Mouse (Mus musculus): Measurements from ENCODE around the gene Hyal1. TPM values are rescaled to one million over a fixed set of nuclear protein-coding genes. Genes with fewer than 3 reads are reported as not detected.
"Not testable (repeated sequence)": the region's sequence is repeated elsewhere in the genome, so short reads cannot be mapped to it uniquely, and the experiment has no call there.

Gene Hyal1
- polyA plus RNA-seq, 1 experiment from 2014 or later = 4.2 TPM

- Histone ChIP-seq H3K27me3 (replicated peaks; ENCODE audit: control insufficient read depth, insufficient read depth, low read length) (no peaks in the 10 kb centered on the region), H3K4me2 (peak overlapping the region; percentile 78), H3K9ac (ENCODE audit: low read depth, low read length) (peak overlapping the region; percentile 84; the same call in 1 of the 2 replicates), H3K36me3 (ENCODE audit: control insufficient read depth, insufficient read depth, low read length) (peaks cover 25% of the 10 kb centered on the region), H3K9me3 (ENCODE audit: control insufficient read depth, low read length) (no peaks in the 10 kb centered on the region), H3K4me3 (ENCODE audit: low read depth, low read length) (peak overlapping the region; percentile 80), H3K4me1 (replicated peaks; ENCODE audit: control insufficient read depth, insufficient read depth, low read length) (peaks cover 52% of the 10 kb centered on the region), H3K27ac (ENCODE audit: low read depth, low read length) (peak overlapping the region; percentile 52)
- DNase-seq (ENCODE audit: low spot score) (no peak), ATAC-seq (replicated peaks; ENCODE audit: low FRiP score) (no peak; the same call in 1 of the 2 replicates)
- 85% methylated on average over 22 of the region's 22 CpGs for WGBS
Measured at GRCm38 (mm10) chr9:107571534-107572326, 5.0 kb upstream of the Hyal1 start.

- no peaks in the 10 kb centered on the region for H3K9me3 ChIP-seq (ENCODE audit: control insufficient read depth, low read length)
- no peak for ATAC-seq (replicated peaks; ENCODE audit: low FRiP score)
- peak overlapping the region; percentile 80; the same call in 1 of the 2 replicates for H3K4me3 ChIP-seq (ENCODE audit: low read depth, low read length)
- H3K9ac ChIP-seq (ENCODE audit: low read depth, low read length) = no peak overlapping the region
- no peak for DNase-seq (ENCODE audit: low spot score)
- peak overlapping the region; percentile 78 for H3K4me2 ChIP-seq
- peaks cover 25% of the 10 kb centered on the region for H3K36me3 ChIP-seq (ENCODE audit: control insufficient read depth, insufficient read depth, low read length)
- WGBS = 95% methylated on average over 2 of the region's 2 CpGs
- H3K4me1 ChIP-seq (replicated peaks; ENCODE audit: control insufficient read depth, insufficient read depth, low read length) = peaks cover 53% of the 10 kb centered on the region
- H3K27me3 ChIP-seq (replicated peaks; ENCODE audit: control insufficient read depth, insufficient read depth, low read length) = no peaks in the 10 kb centered on the region
- H3K27ac ChIP-seq (ENCODE audit: low read depth, low read length) = peak overlapping the region; percentile 52
Measured at GRCm38 (mm10) chr9:107572327-107572662, 4.4 kb upstream of the Hyal1 start.

GRCm38 (mm10) chr9:107573774-107574173 is 3.0 kb upstream of the Hyal1 start:
- WGBS = 78% methylated on average over 6 of the region's 6 CpGs
- not testable (repeated sequence) for DNase-seq (ENCODE audit: low spot score); H3K4me3 ChIP-seq (ENCODE audit: low read depth, low read length); H3K9ac ChIP-seq (ENCODE audit: low read depth, low read length); H3K27ac ChIP-seq (ENCODE audit: low read depth, low read length); ATAC-seq (replicated peaks; ENCODE audit: low FRiP score); H3K27me3 ChIP-seq (replicated peaks; ENCODE audit: control insufficient read depth, insufficient read depth, low read length); H3K4me2 ChIP-seq; H3K9me3 ChIP-seq (ENCODE audit: control insufficient read depth, low read length)
- Histone ChIP-seq H3K36me3 (ENCODE audit: control insufficient read depth, insufficient read depth, low read length) (peaks cover 25% of the 10 kb centered on the region), H3K4me1 (replicated peaks; ENCODE audit: control insufficient read depth, insufficient read depth, low read length) (peaks cover 48% of the 10 kb centered on the region)

GRCm38 (mm10) chr9:107575579-107576356 is 959 bp upstream of the Hyal1 start:
- Histone ChIP-seq H3K27me3 (replicated peaks; ENCODE audit: control insufficient read depth, insufficient read depth, low read length) (no peaks in the 10 kb centered on the region), H3K4me2 (peak overlapping the region; percentile 88; the same call in 1 of the 2 replicates), H3K27ac (ENCODE audit: low read depth, low read length) (peak overlapping the region; percentile 74), H3K9me3 (ENCODE audit: control insufficient read depth, low read length) (no peaks in the 10 kb centered on the region), H3K9ac (ENCODE audit: low read depth, low read length) (no peak overlapping the region; the same call in 1 of the 2 replicates), H3K4me1 (replicated peaks; ENCODE audit: control insufficient read depth, insufficient read depth, low read length) (peaks cover 40% of the 10 kb centered on the region), H3K4me3 (ENCODE audit: low read depth, low read length) (no peak overlapping the region), H3K36me3 (ENCODE audit: control insufficient read depth, insufficient read depth, low read length) (peaks cover 25% of the 10 kb centered on the region)
- ATAC-seq (replicated peaks; ENCODE audit: low FRiP score) (no peak), DNase-seq (ENCODE audit: low spot score) (no peak)
- WGBS = 78% methylated on average over 14 of the region's 14 CpGs

GRCm38 (mm10) chr9:107577871-107578270 is 1.1 kb downstream of the Hyal1 start:
- H3K4me2 ChIP-seq = no peak overlapping the region
- H3K27ac ChIP-seq (ENCODE audit: low read depth, low read length) = no peak overlapping the region
- WGBS = 90% methylated on average over 10 of the region's 10 CpGs
- no peaks in the 10 kb centered on the region for H3K9me3 ChIP-seq (ENCODE audit: control insufficient read depth, low read length)
- ATAC-seq (replicated peaks; ENCODE audit: low FRiP score) (no peak), DNase-seq (ENCODE audit: low spot score) (no peak)
- H3K9ac ChIP-seq (ENCODE audit: low read depth, low read length) = no peak overlapping the region
- peaks cover 10% of the 10 kb centered on the region for H3K36me3 ChIP-seq (ENCODE audit: control insufficient read depth, insufficient read depth, low read length)
- H3K4me1 ChIP-seq (replicated peaks; ENCODE audit: control insufficient read depth, insufficient read depth, low read length) = peaks cover 31% of the 10 kb centered on the region
- H3K27me3 ChIP-seq (replicated peaks; ENCODE audit: control insufficient read depth, insufficient read depth, low read length) = no peaks in the 10 kb centered on the region
- H3K4me3 ChIP-seq (ENCODE audit: low read depth, low read length) = no peak overlapping the region

GRCm38 (mm10) chr9:107578587-107578986 is 1.9 kb downstream of the Hyal1 start, which contains the start of gene Naa80:
Gene Naa80, plus strand, starts transcription at chr9:107578887.
- ATAC-seq (replicated peaks; ENCODE audit: low FRiP score) (no peak), DNase-seq (ENCODE audit: low spot score) (no peak)
- Histone ChIP-seq H3K9ac (ENCODE audit: low read depth, low read length) (no peak within 1 kb of the TSS), H3K27me3 (replicated peaks; ENCODE audit: control insufficient read depth, insufficient read depth, low read length) (no peaks in the 10 kb centered on the region), H3K4me2 (no peak within 1 kb of the TSS), H3K9me3 (ENCODE audit: control insufficient read depth, low read length) (no peaks in the 10 kb centered on the region), H3K4me1 (replicated peaks; ENCODE audit: control insufficient read depth, insufficient read depth, low read length) (peaks cover 35% of the 10 kb centered on the region), H3K27ac (ENCODE audit: low read depth, low read length) (no peak within 1 kb of the TSS), H3K36me3 (ENCODE audit: control insufficient read depth, insufficient read depth, low read length) (peaks cover 8% of the 10 kb centered on the region), H3K4me3 (ENCODE audit: low read depth, low read length) (no peak within 1 kb of the TSS)
- WGBS = 83% methylated on average over 3 of the region's 3 CpGs

- H3K27ac ChIP-seq (ENCODE audit: low read depth, low read length) = no peak overlapping the region
- H3K36me3 ChIP-seq (ENCODE audit: control insufficient read depth, insufficient read depth, low read length) = peaks cover 7% of the 10 kb centered on the region; the same call in 1 of the 2 replicates
- no peak for ATAC-seq (replicated peaks; ENCODE audit: low FRiP score)
- DNase-seq (ENCODE audit: low spot score) = no peak
- no peaks in the 10 kb centered on the region for H3K27me3 ChIP-seq (replicated peaks; ENCODE audit: control insufficient read depth, insufficient read depth, low read length)
- 95% methylated on average over 14 of the region's 14 CpGs for WGBS
- no peak overlapping the region for H3K4me3 ChIP-seq (ENCODE audit: low read depth, low read length)
- no peak overlapping the region for H3K9ac ChIP-seq (ENCODE audit: low read depth, low read length)
- H3K4me2 ChIP-seq = no peak overlapping the region
- H3K4me1 ChIP-seq (replicated peaks; ENCODE audit: control insufficient read depth, insufficient read depth, low read length) = peaks cover 35% of the 10 kb centered on the region
- no peaks in the 10 kb centered on the region for H3K9me3 ChIP-seq (ENCODE audit: control insufficient read depth, low read length)
Measured at GRCm38 (mm10) chr9:107579023-107579900, 2.5 kb downstream of the Hyal1 start.
